Mouse (Mus musculus) adrenal gland, adult 2 months (tissue): Measurements from ENCODE around the gene Med11. TPM values are rescaled to one million over a fixed set of nuclear protein-coding genes. Genes with fewer than 3 reads are reported as not detected.

Experiments used
- DNase-seq: peaks from one replicate; pipeline ENCODE4 v3.0.0; 2021
- microRNA-seq, 2 experiments: library from miRNA; unstranded; fragments of <30 nt; microRNA quantifications; one replicate each; pipeline ENCODE4 v1.2.0; 2021
- polyA plus RNA-seq: library from polyadenylated mRNA; depleted of rRNA; stranded (reverse); fragments of >200 nt; gene quantifications from 2 replicates; pipeline ENCODE4 v1.2.3, GENCODE M21; 2012; rRNA removed
- total RNA-seq, 2 experiments: library from RNA; stranded (reverse); gene quantifications; 2 replicates each; pipeline ENCODE4 v1.2.3; 2021

Med11 gene
- total and polyA plus RNA-seq, 3 experiments, result 8.9 to 21.6 (median 20.4) TPM

DNA sequence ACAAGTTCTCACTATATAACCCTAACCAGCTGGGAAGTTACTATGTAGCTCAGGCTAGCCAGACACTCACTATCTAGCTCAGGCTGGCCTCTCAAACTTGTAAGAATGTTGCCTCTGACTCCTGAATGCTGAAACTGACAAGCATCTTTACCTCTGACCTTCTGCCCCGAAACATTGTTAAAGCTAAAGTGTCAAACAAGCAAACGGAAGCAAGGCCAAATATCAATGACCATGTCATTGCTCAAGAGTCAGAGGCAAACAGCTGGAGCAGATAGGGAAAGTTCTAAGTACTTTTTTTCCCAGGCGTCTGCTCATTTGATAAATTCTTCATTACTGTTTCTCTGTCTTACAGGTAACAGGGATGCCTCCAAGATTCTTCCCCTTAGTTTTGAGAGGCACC is 50.3 kb downstream of the Med11 start:
- DNase-seq, result no peak

Small RNAs within 50 kb of the gene (microRNA-seq; reads per million reads assigned to microRNA genes)
- gene Mir7115, result 0.22 to 0.83 reads per million in 2 experiments

Other genes with a start within 250 kb of the Med11 start
Only the 30 nearest of the 31 such genes appear.
- gene Slc16a11, start 239.2 kb upstream of the Med11 start, total RNA-seq, result under 1 TPM in 1 of 2 experiments, not detected in 1; 0.73 TPM
- gene Slc16a11, start 239.2 kb upstream of the Med11 start, polyA plus RNA-seq, result 0.68 and 2.4 TPM in 2 replicates
- gene Slc16a13, start 230.9 kb upstream of the Med11 start, total RNA-seq, result 1 to 10 TPM; 2.7 to 3.7 TPM
- 5.0 and 5.6 TPM in 2 replicates for gene Slc16a13, start 230.9 kb upstream of the Med11 start, polyA plus RNA-seq
- 10 to 100 TPM in 1 of 2 experiments, 1 to 10 TPM in 1; 8.6 to 11.3 TPM for gene Bcl6b, start 222.1 kb upstream of the Med11 start, total RNA-seq
- gene Bcl6b, start 222.1 kb upstream of the Med11 start, polyA plus RNA-seq, result 25.3 and 27.8 TPM in 2 replicates
- gene 0610010K14Rik, start 214.0 kb upstream of the Med11 start, total RNA-seq, result 10 to 100 TPM; 44.7 to 52.1 TPM
- 54.7 and 56.2 TPM in 2 replicates for gene 0610010K14Rik, start 214.0 kb upstream of the Med11 start, polyA plus RNA-seq
- 1 to 10 TPM; 3.2 to 6.2 TPM for gene Gm21988, start 212.1 kb upstream of the Med11 start, total RNA-seq
- 6.9 and 7.8 TPM in 2 replicates for gene Gm21988, start 212.1 kb upstream of the Med11 start, polyA plus RNA-seq
- gene Rnasek, start 212.1 kb upstream of the Med11 start, total RNA-seq, result 100 to 1,000 TPM; 220 to 243 TPM
- 332 and 351 TPM in 2 replicates for gene Rnasek, start 212.1 kb upstream of the Med11 start, polyA plus RNA-seq
- 1 to 10 TPM; 1.3 to 1.6 TPM for gene Alox12, start 196.6 kb upstream of the Med11 start, total RNA-seq
- gene Alox12, start 196.6 kb upstream of the Med11 start, polyA plus RNA-seq, result 1.7 and 1.8 TPM in 2 replicates
- gene Alox12e, start 129.3 kb upstream of the Med11 start, total RNA-seq, result not detected
- 0.06 TPM in 1 of 2 replicates, not detected in the other for gene Alox12e, start 129.3 kb upstream of the Med11 start, polyA plus RNA-seq
- gene Alox15, start 99.9 kb upstream of the Med11 start, total RNA-seq, result 1 to 10 TPM; 2.8 to 6.8 TPM
- gene Alox15, start 99.9 kb upstream of the Med11 start, polyA plus RNA-seq, result 1.1 and 2.7 TPM in 2 replicates
- 10 to 100 TPM; 15.4 to 22.2 TPM for gene Pelp1, start 41.9 kb upstream of the Med11 start, total RNA-seq
- gene Pelp1, start 41.9 kb upstream of the Med11 start, polyA plus RNA-seq, result 25.0 and 39.1 TPM in 2 replicates
- 10 to 100 TPM; 27.2 to 27.7 TPM for gene Arrb2, start 19.3 kb upstream of the Med11 start, total RNA-seq
- gene Arrb2, start 19.3 kb upstream of the Med11 start, polyA plus RNA-seq, result 24.2 and 26.9 TPM in 2 replicates
- gene Zmynd15, start 7.5 kb downstream of the Med11 start, total RNA-seq, result 1 to 10 TPM; 1.2 to 1.5 TPM
- 4.6 and 5.3 TPM in 2 replicates for gene Zmynd15, start 7.5 kb downstream of the Med11 start, polyA plus RNA-seq
- 10 to 100 TPM in 1 of 2 experiments, 1 to 10 TPM in 1; 9.4 to 14.0 TPM for gene Cxcl16, start 8.1 kb downstream of the Med11 start, total RNA-seq
- gene Cxcl16, start 8.1 kb downstream of the Med11 start, polyA plus RNA-seq, result 16.2 and 18.7 TPM in 2 replicates
- 1 to 10 TPM in 1 of 2 experiments, under 1 TPM in 1; 0.52 to 1.5 TPM for gene Tm4sf5, start 53.3 kb downstream of the Med11 start, total RNA-seq
- gene Tm4sf5, start 53.3 kb downstream of the Med11 start, polyA plus RNA-seq, result 0.51 TPM in 1 of 2 replicates, not detected in the other
- under 1 TPM in 1 of 2 experiments, not detected in 1; 0.45 TPM for gene Vmo1, start 62.7 kb downstream of the Med11 start, total RNA-seq
- not detected in 2 replicates for gene Vmo1, start 62.7 kb downstream of the Med11 start, polyA plus RNA-seq
- under 1 TPM in 1 of 2 experiments, not detected in 1; 0.23 TPM for gene Gltpd2, start 67.3 kb downstream of the Med11 start, total RNA-seq
- 0.22 and 0.31 TPM in 2 replicates for gene Gltpd2, start 67.3 kb downstream of the Med11 start, polyA plus RNA-seq
- 100 to 1,000 TPM; 269 to 295 TPM for gene Psmb6, start 73.4 kb downstream of the Med11 start, total RNA-seq
- gene Psmb6, start 73.4 kb downstream of the Med11 start, polyA plus RNA-seq, result 227 and 268 TPM in 2 replicates
- gene Gm40193, start 81.0 kb downstream of the Med11 start, total RNA-seq, result not detected
- not detected in 2 replicates for gene Gm40193, start 81.0 kb downstream of the Med11 start, polyA plus RNA-seq
- gene Pld2, start 88.1 kb downstream of the Med11 start, total RNA-seq, result 10 to 100 TPM in 1 of 2 experiments, 1 to 10 TPM in 1; 8.0 to 10.9 TPM
- 12.8 and 18.4 TPM in 2 replicates for gene Pld2, start 88.1 kb downstream of the Med11 start, polyA plus RNA-seq
- gene Mink1, start 111.0 kb downstream of the Med11 start, total RNA-seq, result 10 to 100 TPM; 44.8 to 46.0 TPM
- gene Mink1, start 111.0 kb downstream of the Med11 start, polyA plus RNA-seq, result 59.1 and 62.8 TPM in 2 replicates
- gene 4930544D05Rik, start 163.9 kb downstream of the Med11 start, total RNA-seq, result not detected
- not detected in 2 replicates for gene 4930544D05Rik, start 163.9 kb downstream of the Med11 start, polyA plus RNA-seq
- gene Chrne, start 167.3 kb downstream of the Med11 start, total RNA-seq, result not detected
- gene Chrne, start 167.3 kb downstream of the Med11 start, polyA plus RNA-seq, result 0.30 TPM in 1 of 2 replicates, not detected in the other
- under 1 TPM in 1 of 2 experiments, not detected in 1; 0.12 TPM for gene Gp1ba, start 187.2 kb downstream of the Med11 start, total RNA-seq
- 0.03 TPM in 1 of 2 replicates, not detected in the other for gene Gp1ba, start 187.2 kb downstream of the Med11 start, polyA plus RNA-seq
- gene Rnf167, start 195.3 kb downstream of the Med11 start, total RNA-seq, result 100 to 1,000 TPM in 1 of 2 experiments, 10 to 100 TPM in 1; 76.9 to 106 TPM
- gene Rnf167, start 195.3 kb downstream of the Med11 start, polyA plus RNA-seq, result 91.4 and 101 TPM in 2 replicates
- gene Slc25a11, start 195.6 kb downstream of the Med11 start, total RNA-seq, result 100 to 1,000 TPM; 124 to 140 TPM
- gene Slc25a11, start 195.6 kb downstream of the Med11 start, polyA plus RNA-seq, result 118 and 139 TPM in 2 replicates
- gene Pfn1, start 202.7 kb downstream of the Med11 start, total RNA-seq, result 100 to 1,000 TPM; 833 to 893 TPM
- 2,948 and 4,143 TPM in 2 replicates for gene Pfn1, start 202.7 kb downstream of the Med11 start, polyA plus RNA-seq
- 10 to 100 TPM; 18.3 to 67.6 TPM for gene Eno3, start 205.3 kb downstream of the Med11 start, total RNA-seq
- gene Eno3, start 205.3 kb downstream of the Med11 start, polyA plus RNA-seq, result 8.0 and 16.9 TPM in 2 replicates
- 10 to 100 TPM; 83.5 to 85.9 TPM for gene Spag7, start 217.5 kb downstream of the Med11 start, total RNA-seq
- gene Spag7, start 217.5 kb downstream of the Med11 start, polyA plus RNA-seq, result 12.3 and 16.0 TPM in 2 replicates
- gene Camta2, start 236.2 kb downstream of the Med11 start, total RNA-seq, result 10 to 100 TPM; 36.8 to 51.7 TPM
- gene Camta2, start 236.2 kb downstream of the Med11 start, polyA plus RNA-seq, result 44.8 and 58.4 TPM in 2 replicates
- 10 to 100 TPM in 1 of 2 experiments, 1 to 10 TPM in 1; 8.2 to 15.7 TPM for gene Inca1, start 248.2 kb downstream of the Med11 start, total RNA-seq
- 12.9 and 15.8 TPM in 2 replicates for gene Inca1, start 248.2 kb downstream of the Med11 start, polyA plus RNA-seq